Mouse (Mus musculus) limb, embryonic 11.5 days (tissue): ENCODE measurements at regions not wholly inside any gene's neighbourhood (a gene's known extent, or its start where the extent isn't known, plus 50 kb on each side); places are given as distances from the start of the nearest gene placed in this dataset.

Experiments
- ATAC-seq: fragments of 200-750 bp; cut with Nextera tagmentation; 2 replicates; pipeline ENCODE4 v1.8.0; 2017; ENCODE audit warnings: low read depth; ENCODE audit not compliant: insufficient number of reproducible peaks, low FRiP score, low TSS enrichment
- DNase-seq: peaks from one replicate; pipeline ENCODE4 v3.0.0-alpha.2; 2015; ENCODE audit warnings: low spot score
- H3K27ac ChIP-seq: fragments of 300-500 bp; sonication (generic); replicated peaks from 2 replicates; pipeline ENCODE4 v1.5.1; 2014; ENCODE audit warnings: low read depth, mild to moderate bottlenecking, low read length
- H3K27me3 ChIP-seq: fragments of 300-500 bp; sonication (generic); 2 replicates; pipeline ENCODE4 v1.6.1; 2014; ENCODE audit warnings: mild to moderate bottlenecking, low read length, mixed read lengths; ENCODE audit not compliant: control insufficient read depth, insufficient read depth
- H3K36me3 ChIP-seq: fragments of 300-500 bp; sonication (generic); 2 replicates; pipeline ENCODE4 v1.6.1; 2014; ENCODE audit warnings: mild to moderate bottlenecking, low read length, moderate library complexity, mixed read lengths; ENCODE audit not compliant: control insufficient read depth, insufficient read depth
- H3K4me1 ChIP-seq: fragments of 300-500 bp; sonication (generic); 2 replicates; pipeline ENCODE4 v1.6.1; 2014; ENCODE audit warnings: low read length, mixed read lengths; ENCODE audit not compliant: control insufficient read depth, insufficient read depth
- H3K4me2 ChIP-seq: fragments of 300-500 bp; sonication (generic); 2 replicates; pipeline ENCODE4 v1.6.1; 2014; ENCODE audit warnings: low read depth, mild to moderate bottlenecking, moderate library complexity; ENCODE audit not compliant: severe bottlenecking
- H3K4me3 ChIP-seq: fragments of 300-500 bp; sonication (generic); 2 replicates; pipeline ENCODE4 v1.5.1; 2014; ENCODE audit warnings: low read depth, low read length
- H3K9ac ChIP-seq: fragments of 300-500 bp; sonication (generic); 2 replicates; pipeline ENCODE4 v1.6.1; 2014; ENCODE audit warnings: mild to moderate bottlenecking, low read length
- H3K9me3 ChIP-seq: fragments of 300-500 bp; sonication (generic); 2 replicates; pipeline ENCODE4 v1.6.1; 2016; ENCODE audit warnings: low read length; ENCODE audit not compliant: control insufficient read depth
- WGBS: fragments of 180-500 bp; shearing (Covaris S2); extraction: QIAGEN DNeasy Blood & Tissue Kit; methylation state at CpG from one replicate; pipeline ENCODE4 v1.1.7; 2014; 5-methylcytosine and 5-hydroxymethylcytosine counted together

GRCm38 (mm10) chr5:75355266-75355665, 203.2 kb downstream of the Pdgfra start:
- no peaks in the 10 kb centered on the region for H3K27me3 ChIP-seq
- DNase-seq = no peak
- 48% methylated on average over 1 of the region's 1 CpGs for WGBS

DNA sequence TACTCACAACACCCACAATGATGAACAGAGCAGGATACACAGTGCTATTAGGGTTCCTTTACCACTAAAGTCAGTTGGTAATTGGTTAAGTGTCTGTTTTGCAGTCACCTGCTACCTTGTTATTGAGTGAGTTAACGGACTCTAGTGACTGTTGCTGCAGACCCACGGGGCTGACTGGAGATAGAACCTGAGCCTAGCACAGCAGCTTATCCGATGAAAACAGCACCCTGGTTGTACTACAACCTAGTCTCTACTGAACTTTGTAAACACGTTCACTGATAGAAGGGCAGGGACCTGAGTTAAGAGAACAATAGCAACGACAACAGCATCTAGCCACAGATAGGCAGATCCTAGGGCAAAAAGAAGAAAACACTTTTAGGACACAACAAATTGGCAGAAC, 206.8 kb downstream of the Pdgfra start:
- Histone ChIP-seq H3K27ac (no peak overlapping the region), H3K4me2 (no peak overlapping the region), H3K9ac (no peak overlapping the region), H3K4me1 (no peaks in the 10 kb centered on the region), H3K9me3 (no peaks in the 10 kb centered on the region), H3K36me3 (no peaks in the 10 kb centered on the region), H3K27me3 (no peaks in the 10 kb centered on the region), H3K4me3 (no peak overlapping the region)
- DNase-seq (no peak), ATAC-seq (no peak)
- 78% methylated on average over 5 of the region's 5 CpGs for WGBS

More at GRCm38 (mm10) chr5:75355266-75355665, 203.2 kb downstream of the Pdgfra start:
- Histone ChIP-seq H3K4me3 (no peak overlapping the region), H3K4me2 (no peak overlapping the region), H3K4me1 (no peaks in the 10 kb centered on the region), H3K27ac (no peak overlapping the region), H3K9ac (no peak overlapping the region), H3K9me3 (no peaks in the 10 kb centered on the region), H3K36me3 (no peaks in the 10 kb centered on the region)
- no peak for ATAC-seq

GRCm38 (mm10) chr5:75363832-75364231, 210.9 kb upstream of the Kit start:
- Histone ChIP-seq H3K9me3 (no peaks in the 10 kb centered on the region), H3K27me3 (no peaks in the 10 kb centered on the region), H3K4me3 (no peak overlapping the region), H3K36me3 (no peaks in the 10 kb centered on the region), H3K27ac (no peak overlapping the region), H3K4me1 (no peaks in the 10 kb centered on the region), H3K4me2 (no peak overlapping the region), H3K9ac (no peak overlapping the region)
- WGBS = 87% methylated on average over 6 of the region's 6 CpGs
- no peak for DNase-seq
- no peak for ATAC-seq

GRCm38 (mm10) chr5:75367282-75367681, 207.4 kb upstream of the Kit start:
- Histone ChIP-seq H3K36me3 (no peaks in the 10 kb centered on the region), H3K4me3 (no peak overlapping the region), H3K4me1 (no peaks in the 10 kb centered on the region), H3K27me3 (no peaks in the 10 kb centered on the region), H3K9me3 (no peaks in the 10 kb centered on the region), H3K9ac (no peak overlapping the region), H3K27ac (no peak overlapping the region), H3K4me2 (no peak overlapping the region)
- DNase-seq = no peak
- WGBS = 91% methylated on average over 5 of the region's 5 CpGs
- no peak for ATAC-seq

- Histone ChIP-seq H3K36me3 (no peaks in the 10 kb centered on the region), H3K9ac (no peak overlapping the region), H3K4me3 (no peak overlapping the region), H3K9me3 (no peaks in the 10 kb centered on the region), H3K27me3 (no peaks in the 10 kb centered on the region), H3K4me1 (no peaks in the 10 kb centered on the region), H3K4me2 (no peak overlapping the region), H3K27ac (no peak overlapping the region)
- ATAC-seq = no peak
- no peak for DNase-seq
- WGBS = 85% methylated on average over 5 of the region's 5 CpGs
These were observed 206.0 kb upstream of the Kit start for GRCm38 (mm10) chr5:75368691-75369090.

DNA sequence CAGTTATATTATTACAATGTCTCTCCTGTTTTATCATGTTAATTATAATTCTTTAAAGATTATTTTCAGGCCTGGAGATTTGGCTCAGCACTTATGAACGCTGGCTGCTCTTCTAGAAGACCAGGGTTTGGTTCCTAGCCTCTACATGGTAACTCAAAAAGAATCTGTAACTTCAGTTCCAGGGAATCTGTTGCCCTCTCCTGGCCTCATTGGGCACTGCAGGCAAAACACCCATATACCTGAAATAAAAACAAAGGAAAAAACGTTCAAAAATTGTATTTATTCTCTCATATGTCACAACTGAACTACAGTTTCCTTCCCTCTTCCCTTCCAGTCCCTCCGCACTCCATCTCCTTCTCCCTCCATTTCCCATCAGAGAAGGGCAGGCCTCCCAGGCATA, 201.9 kb upstream of the Kit start:
- Histone ChIP-seq H3K4me2 (no peak overlapping the region), H3K9ac (no peak overlapping the region), H3K4me1 (no peaks in the 10 kb centered on the region), H3K27ac (no peak overlapping the region), H3K9me3 (no peaks in the 10 kb centered on the region), H3K27me3 (no peaks in the 10 kb centered on the region), H3K4me3 (no peak overlapping the region), H3K36me3 (no peaks in the 10 kb centered on the region)
- WGBS = 59% methylated on average over 3 of the region's 3 CpGs
- ATAC-seq = no peak
- DNase-seq = no peak

GRCm38 (mm10) chr5:75377311-75378300, 197.1 kb upstream of the Kit start:
- H3K9me3 ChIP-seq = no peaks in the 10 kb centered on the region
- no peaks in the 10 kb centered on the region for H3K36me3 ChIP-seq
- no peak overlapping the region for H3K9ac ChIP-seq
- H3K4me3 ChIP-seq = no peak overlapping the region
- no peak overlapping the region for H3K4me2 ChIP-seq
- no peak overlapping the region for H3K27ac ChIP-seq
- H3K27me3 ChIP-seq = no peaks in the 10 kb centered on the region
- no peaks in the 10 kb centered on the region for H3K4me1 ChIP-seq
- ATAC-seq (no peak), DNase-seq (no peak)
- 55% methylated on average over 19 of the region's 19 CpGs for WGBS

DNA sequence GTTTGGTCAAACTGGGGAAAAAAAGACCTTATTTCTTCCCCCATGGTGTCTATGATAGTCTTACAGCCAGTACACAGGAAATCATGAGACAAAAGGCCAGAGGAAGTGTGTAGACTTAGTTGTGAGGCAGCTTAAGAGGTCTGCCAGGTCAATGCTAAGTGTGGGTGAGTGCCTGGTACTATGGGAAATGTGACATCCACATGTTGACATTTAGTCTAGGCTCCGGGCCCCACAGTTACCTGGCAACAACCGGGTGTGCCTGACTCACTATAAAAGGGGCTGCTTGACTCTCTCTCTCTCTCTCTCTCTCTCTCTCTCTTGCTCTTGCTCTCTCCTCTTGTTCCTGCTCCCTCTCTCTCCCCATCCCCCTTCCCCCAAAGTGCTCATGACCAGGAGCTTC, 196.1 kb upstream of the Kit start:
- no peaks in the 10 kb centered on the region for H3K36me3 ChIP-seq
- H3K4me2 ChIP-seq = no peak overlapping the region
- no peaks in the 10 kb centered on the region for H3K27me3 ChIP-seq
- H3K27ac ChIP-seq = no peak overlapping the region
- H3K9ac ChIP-seq = no peak overlapping the region
- ATAC-seq (no peak), DNase-seq (no peak)
- no peak overlapping the region for H3K4me3 ChIP-seq
- H3K4me1 ChIP-seq = no peaks in the 10 kb centered on the region
- 61% methylated on average over 2 of the region's 2 CpGs for WGBS
- H3K9me3 ChIP-seq = no peaks in the 10 kb centered on the region
